Mouse (Mus musculus) gastrocnemius, adult 18-20 months (tissue): Measurements from ENCODE around the gene Cks1b. TPM values are rescaled to one million over a fixed set of nuclear protein-coding genes. Genes with fewer than 3 reads are reported as not detected.
A peak's percentile ranks its signal among the peaks of the same experiment; 100 is the strongest.

Experiments used
- DNase-seq: peaks from one replicate; pipeline ENCODE4 v3.0.0; 2021; ENCODE audit warnings: low spot score
- total RNA-seq, 2 experiments: library from RNA; stranded (reverse); gene quantifications; 2 replicates each; pipeline ENCODE4 v1.2.3; 2021

Gene Cks1b
- total RNA-seq, 2 experiments from 2014 or later: 2.2 to 2.7 TPM

GRCm38 (mm10) chr3:89396654-89397005 is 21.6 kb downstream of the Cks1b start:
- DNase-seq: no peak

- DNase-seq: peak; percentile 78
Measured at GRCm38 (mm10) chr3:89395806-89396653, 22.2 kb downstream of the Cks1b start.

- DNase-seq: no peak
Measured at GRCm38 (mm10) chr3:89395419-89395805, 22.8 kb downstream of the Cks1b start.

GRCm38 (mm10) chr3:89394894-89395256 is 23.3 kb downstream of the Cks1b start:
- DNase-seq: peak; percentile 88

DNA sequence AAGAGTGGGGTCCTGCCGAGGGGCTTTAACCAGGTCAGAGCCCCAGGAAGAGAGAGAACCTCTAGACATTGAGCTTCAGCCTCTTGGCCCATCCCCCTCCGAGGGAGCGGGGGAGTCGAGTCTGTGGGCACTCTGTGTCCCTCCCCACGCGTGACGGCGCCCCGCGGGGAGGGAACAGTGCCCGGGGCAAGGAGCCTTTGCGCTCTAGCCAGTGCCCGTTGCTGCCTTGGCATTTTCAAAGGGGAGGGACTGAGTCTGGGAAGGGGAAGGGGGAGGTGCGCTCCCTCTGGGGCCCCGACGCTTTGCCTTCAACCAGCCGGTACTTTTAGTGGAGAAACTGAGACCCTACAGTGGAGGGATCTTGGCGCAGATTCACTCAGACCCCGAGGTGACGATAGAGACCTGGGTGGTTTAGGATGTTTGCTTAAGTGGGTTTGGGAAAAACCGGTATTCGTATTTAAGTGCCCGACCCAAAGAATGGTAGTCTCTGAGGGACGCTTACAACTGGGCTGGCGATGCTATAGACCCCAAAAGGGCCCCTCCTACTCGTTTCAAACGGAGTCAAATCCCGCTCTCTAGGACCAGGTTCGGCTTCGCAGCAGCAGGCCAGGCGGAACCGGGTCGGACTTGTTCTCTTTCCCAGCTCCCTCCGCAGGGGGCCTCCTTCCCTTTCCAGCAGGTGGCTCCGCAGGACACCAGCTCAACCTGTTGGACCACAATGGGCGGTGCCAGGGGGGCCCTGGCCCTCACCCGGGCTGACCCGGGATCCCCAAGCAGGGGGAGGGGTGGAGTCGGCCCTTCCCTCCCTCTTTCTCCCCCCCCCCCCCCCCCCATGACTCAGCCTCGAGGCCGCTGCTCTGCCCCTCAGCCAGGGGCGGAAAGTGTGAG is 23.9 kb downstream of the Cks1b start, which contains the start of gene Zbtb7b:
Zbtb7b (minus strand) TSS at position 771 of the 888 bp plus-strand sequence.
- DNase-seq: peak; percentile 83

GRCm38 (mm10) chr3:89393605-89394004 is 24.6 kb downstream of the Cks1b start:
- peak; percentile 100 for DNase-seq

DNA sequence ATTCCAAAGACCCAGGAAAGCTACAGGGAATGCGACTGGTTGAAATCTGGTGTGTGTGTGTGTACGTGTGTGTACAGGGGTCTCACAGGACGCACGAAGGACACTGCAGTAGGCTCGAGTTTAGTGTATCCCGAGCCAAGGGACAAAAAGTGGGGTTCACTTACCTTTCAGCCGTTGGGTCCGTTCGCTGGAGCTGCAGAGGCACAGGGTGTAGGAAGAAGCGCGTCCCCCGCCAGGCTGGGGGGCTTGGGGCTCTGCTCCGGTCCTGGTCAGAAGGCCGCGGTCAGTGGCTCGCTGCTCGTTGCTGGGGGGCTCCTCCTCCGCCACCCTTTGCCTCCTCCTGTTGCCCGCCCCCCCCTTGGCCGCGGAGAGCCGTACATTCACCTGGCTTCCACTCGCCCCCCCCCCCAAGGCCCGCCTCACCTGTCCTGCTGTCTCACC is 25.3 kb downstream of the Cks1b start:
- no peak for DNase-seq

GRCm38 (mm10) chr3:89391663-89392511 is 26.3 kb downstream of the Cks1b start:
- peak; percentile 81 for DNase-seq

DNA sequence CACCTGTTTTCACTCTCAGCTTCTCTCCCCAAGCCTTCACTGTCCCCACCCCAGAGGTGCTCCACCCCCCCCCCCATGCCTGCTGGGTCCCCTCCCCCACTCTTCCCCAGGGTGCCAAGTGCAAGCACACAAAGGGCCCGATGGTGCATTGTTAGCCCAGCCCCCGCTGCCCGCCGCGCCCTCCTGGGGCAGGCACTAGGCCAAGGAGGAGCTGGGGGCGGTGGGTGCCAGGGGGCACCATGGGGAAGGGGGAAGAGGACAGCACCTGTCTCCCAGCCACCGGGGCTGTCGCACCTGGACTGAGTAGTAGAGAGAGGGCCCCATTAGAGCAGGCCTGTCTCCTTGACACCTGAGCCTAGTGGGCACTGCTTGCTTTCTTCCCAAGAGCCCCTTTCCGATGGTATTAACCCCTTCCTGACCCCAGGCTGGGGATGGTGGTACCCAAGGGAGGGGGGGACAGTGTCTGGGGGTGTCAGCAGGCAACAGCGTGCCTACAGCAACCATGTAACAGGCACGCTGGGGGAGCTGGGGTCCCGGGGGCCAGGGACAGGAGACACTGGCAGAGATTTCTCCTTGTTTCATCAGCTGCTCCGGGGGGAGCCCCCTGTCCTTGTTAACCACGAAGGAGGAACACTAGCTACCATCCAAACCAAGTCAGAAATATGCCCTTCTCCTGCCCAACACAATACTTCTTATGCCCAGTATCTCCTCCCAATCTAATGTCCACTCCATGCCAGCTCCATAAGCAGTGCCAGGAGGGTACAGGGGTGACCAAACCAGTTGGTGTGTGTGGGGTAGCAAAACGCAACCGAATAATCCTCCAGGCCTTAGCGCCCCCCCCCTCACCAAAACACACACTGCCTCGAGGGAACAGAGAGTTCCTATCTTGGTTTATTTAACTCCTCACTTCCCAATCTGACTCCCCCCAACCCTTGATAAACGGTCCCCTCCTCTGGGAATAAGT is 27.2 kb downstream of the Cks1b start:
- no peak for DNase-seq

- DNase-seq: peak; percentile 66
Measured at GRCm38 (mm10) chr3:89390111-89390515, 28.1 kb downstream of the Cks1b start.

DNA sequence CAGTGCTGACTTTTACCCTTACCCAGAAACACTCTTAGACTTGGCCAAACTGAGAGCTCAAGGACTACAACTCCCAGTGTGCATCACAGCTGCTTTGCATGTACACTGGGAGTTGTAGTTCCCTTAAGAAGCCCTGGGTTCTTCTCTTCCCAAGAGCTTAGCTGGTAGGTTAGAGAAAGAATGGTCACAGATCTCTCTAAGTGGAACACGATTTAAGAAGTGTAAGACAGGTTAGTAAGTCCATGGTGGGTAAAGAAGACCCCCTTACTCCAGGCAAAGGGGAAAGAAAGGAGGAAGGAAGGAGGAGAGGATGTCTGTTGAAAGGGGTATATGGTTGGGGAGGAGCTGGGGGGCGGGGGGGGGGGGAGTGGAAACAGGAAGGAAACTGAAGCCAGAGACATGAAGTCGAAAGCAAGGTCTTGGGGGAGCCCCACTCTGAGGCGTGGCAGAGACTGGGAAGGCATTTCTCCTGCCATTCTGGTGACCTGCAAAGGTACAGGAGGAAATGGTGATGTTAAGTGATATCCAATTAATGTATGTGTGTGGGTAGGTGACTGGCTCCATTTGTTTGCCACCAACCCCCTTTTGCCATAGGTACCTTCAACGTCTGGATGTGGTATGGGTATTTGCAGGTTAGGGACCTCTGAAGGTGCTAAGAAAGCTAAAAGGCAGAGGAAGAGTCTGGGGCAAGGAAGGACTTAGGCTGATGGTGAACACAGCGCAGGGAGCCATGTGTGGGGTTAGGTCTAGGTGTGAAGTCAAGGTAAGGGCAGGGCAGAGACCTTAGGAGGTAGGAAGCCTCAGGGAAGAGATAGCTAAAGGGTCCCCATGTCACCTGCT is 29.1 kb downstream of the Cks1b start:
- no peak for DNase-seq

- DNase-seq: peak; percentile 73
Measured at GRCm38 (mm10) chr3:89388134-89388881, 29.9 kb downstream of the Cks1b start.

GRCm38 (mm10) chr3:89387632-89388031 is 30.6 kb downstream of the Cks1b start:
- no peak for DNase-seq

GRCm38 (mm10) chr3:89386438-89387420 is 31.5 kb downstream of the Cks1b start:
- no peak for DNase-seq

DNA sequence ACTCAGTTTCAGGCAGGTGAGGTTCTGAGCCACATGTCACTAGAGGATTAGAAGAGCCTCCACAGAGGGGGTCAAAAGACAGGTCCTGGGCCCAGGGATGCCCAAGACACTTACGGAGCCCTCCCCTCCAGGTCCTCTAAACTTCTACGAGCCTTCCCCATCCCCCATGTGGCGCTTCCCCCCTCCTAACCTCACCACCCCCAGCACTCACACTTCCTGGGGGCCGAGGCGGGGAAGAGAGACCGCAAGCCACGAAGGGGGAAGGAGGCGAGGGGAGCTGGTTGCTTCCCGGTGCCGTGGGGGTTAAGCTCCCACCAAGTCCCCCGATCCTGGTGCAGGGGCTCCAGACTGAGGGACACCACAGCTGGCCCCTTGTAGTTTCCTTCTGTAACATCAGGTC is 32.7 kb downstream of the Cks1b start:
- no peak for DNase-seq

DNA sequence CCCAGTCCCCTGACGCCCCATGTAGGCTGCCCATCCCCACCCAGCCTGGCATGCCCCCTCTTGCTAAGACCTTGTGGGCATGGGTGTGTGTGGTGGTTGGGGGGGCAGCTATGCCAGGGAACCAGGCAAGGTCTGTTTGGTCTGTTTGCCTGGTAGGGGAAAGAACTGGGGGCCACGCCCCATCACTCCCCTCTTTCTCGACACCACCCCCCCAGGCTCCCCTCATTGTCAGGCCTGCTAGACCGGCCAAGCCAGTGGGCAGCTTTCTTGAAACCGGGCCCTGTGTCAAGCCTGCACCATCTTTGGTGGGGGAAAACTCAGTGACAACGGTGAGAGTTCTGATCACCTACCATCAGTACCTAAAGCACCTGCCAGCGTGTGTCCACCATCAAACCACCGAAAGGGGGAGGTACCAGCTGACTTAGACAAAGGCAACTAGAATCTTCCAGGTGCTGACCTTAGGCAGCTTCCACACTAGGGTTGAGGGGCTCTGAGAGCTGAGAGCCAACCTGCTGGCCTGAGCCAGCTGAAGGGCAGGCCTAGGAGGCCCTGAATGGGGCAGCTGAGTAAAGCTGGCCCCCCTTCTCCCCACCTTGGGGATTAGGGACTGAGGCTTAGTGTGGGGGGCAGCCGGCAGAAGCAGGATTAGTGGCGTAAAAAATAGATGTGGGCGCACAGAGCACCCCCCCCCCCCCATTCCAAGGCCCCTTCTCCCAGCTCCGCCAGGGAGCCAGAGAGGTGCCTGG is 33.7 kb downstream of the Cks1b start:
- DNase-seq: no peak
